Mouse (Mus musculus) retina, adult 2 months (tissue): ENCODE results near the gene Dctn1.

ENCODE experiments used
- DNase-seq: peaks from one replicate; pipeline ENCODE4 v3.0.0-alpha.2; 2012; ENCODE audit warnings: low read depth, low spot score

Gene Dctn1

DNA sequence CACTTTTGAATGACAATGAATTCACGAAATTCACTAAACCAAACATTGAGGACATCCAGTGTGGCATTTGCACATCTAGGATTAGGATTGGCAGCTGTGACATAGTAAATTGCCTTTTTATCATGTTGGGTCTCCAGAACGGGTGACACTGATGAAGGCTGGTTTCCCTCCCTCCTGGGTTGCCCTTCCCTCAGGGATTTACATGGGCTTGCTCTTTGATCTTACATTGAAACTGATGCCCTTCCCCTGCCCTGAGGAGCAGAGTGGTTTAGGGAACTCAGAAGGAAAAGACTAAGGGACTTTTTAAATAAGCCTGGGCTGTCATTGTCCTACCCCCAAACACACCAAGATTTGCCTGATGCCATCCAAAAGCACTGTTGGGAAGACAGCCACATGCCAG is 65.8 kb downstream of the Dctn1 start:
- no peak for DNase-seq

DNA sequence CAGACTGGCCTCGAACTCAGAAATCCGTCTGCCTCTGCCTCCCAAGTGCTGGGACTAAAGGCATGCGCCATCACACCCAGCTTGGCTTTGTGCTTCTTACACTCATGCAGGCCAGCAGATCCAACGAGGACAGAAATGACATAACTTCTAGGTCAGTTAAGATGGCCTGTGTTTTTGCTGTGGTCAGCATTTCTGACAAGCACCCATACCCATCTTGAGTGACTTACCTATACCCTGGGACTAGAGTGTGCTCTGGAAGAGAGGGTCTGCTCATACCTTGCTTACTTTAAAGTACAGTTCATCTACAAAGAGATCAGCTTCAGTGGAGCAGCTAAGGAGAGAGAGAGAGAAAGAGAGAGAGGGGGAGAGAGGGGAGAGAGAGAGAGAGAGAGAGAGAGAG is 67.6 kb downstream of the Dctn1 start:
- no peak for DNase-seq

DNA sequence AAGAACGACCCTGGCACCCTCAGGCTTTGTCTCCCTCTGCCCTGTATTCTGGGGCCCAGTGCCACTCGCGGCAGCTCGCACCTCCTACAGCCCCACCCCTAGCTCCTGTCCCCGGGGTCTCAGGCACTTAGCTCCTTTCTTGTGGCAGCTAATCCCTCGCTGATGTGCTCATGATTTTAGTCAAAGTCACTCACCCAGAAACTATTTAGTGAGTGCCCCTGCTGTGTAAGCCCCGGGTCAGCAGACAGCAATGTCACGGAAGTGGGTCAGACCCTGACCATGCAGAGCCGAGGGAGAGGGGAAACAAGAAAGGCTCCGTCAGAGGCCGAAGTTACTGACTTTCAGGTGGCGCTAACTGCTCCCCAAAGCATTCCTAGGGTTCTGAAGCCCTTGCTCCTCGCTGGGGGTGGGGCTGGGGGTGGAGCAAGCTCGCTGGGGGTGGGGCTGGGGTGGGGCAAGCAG is 68.6 kb downstream of the Dctn1 start:
- no peak for DNase-seq

DNA sequence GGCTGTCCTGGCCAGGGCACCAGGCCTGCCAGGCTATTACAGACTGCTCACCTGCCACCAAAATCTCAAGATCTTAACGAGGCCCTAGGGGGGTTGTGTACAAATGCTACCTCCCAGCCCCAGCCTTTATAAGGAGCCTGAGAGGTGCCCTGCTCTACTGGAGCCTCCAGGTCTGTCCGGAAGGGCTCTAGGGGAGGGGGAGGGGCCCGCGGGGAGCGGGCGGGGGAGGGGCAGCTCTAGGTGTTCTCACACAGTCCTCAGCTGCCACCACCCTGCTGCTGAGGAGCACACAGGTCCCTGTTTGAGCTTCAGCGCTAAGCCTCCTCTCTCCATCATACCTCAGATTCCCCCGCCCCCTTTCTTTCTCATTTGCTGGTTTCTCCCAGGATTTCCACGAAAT is 71.4 kb downstream of the Dctn1 start:
- DNase-seq = no peak

DNA sequence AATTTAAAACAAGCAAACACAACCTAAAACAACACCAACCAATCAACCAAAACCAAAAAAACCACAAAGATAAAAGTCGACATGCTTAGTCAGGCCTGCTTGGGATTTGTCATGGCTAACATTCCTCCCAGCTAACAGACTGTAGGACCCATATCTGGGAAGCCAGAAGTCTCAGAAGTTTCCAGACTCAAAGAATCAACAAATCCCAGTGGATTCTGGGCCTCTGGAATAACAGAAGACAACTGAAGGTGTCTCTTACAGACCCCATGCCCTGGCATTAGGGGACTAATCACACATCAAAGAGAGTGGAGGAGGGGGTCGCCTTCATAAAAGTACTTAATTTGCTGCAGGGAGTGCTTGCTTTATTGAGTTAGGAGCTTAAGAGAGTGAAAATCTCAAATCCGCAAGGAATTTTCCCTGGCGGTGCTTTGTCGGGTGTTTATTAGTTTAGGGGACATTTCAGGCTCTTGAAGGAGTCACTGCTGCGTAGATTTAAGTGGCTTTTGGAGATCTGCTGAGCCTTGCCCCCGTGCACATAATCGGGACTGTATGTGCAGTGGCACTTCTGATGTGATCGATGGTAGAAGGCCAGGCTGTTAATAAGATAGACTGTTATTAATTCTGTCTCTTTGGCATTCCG is 78.8 kb downstream of the Dctn1 start:
- no peak for DNase-seq

DNA sequence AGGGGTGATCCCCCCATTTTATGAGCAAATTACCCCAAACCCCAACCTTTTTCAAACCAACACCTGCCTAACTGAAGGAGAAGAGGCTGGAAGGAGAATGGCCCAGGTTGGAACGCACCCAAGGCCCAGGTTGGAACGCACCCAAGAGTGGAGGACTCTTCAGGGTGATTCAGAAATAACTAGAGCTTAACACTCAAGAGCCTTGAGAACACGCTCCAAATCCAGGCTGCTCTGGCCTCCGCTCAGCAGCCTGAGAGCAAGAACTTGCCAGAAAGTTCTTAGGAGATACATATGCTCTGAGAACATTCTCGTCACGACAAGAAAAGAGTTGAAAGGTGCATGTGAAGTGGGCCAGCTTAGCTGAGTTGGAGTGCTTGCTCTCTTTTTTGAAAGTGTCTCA is 79.4 kb downstream of the Dctn1 start:
- DNase-seq = no peak

DNA sequence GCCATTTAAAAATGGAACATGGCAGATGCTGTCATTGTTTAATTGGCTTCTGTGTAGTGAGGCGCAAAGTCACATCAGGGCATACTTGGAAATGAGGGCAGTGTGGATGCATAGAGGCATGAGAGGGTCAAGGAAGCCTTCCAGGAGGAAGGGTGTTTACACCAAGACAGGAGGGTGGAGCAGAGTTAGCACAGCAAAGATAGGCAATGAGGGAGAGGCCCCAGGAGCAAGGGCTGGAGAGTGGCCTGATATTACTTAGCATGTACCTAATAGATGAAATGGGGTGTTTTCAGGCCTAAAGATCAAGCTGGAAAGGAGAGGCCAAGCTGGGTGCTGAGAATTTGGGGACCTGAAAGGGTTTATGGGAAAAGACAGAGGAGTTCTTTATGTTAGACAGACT is 80.3 kb downstream of the Dctn1 start:
- no peak for DNase-seq

DNA sequence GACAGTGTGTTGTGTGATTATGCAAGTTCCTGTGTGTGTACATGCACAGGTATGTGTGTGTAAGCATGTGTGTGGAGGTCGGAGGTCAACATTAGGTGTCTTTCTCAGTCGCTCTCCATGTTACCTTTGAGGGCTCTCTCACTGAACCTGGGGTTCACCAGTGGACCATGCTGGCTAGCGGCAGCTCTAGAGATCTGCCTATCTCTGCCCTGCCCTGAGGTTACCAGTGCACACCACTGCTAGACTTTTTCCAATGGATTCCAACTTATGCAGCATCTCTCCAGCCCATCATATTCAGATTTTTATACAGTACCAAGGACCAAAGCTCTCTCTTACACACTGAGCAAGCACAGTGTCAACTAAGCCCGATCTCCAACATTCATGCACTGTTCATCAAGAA is 81.0 kb downstream of the Dctn1 start:
- DNase-seq = no peak

DNA sequence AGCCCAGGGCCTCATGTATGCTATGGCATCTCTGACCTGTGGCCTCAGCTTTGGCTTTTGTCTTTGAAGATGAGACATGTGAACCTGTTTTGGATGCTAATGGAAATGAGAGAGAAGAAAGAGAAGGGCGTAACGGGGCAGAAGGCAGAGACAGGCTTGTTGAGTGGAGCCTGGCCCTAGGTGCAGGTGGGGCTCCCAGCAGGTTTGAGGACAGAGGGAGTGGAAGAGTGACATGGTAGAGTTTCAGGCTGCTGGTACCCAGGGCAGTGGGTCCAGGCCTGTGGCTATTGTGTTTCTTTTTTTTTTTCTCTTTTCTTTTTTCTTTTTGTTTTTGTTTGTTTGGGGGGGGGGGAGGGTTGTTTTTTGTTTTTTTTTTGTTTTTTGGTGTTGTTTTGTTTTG is 81.4 kb downstream of the Dctn1 start:
- no peak for DNase-seq
